Comparison of ENCODE assay signal across 26 mouse cellular contexts in the genomic region with DNA sequence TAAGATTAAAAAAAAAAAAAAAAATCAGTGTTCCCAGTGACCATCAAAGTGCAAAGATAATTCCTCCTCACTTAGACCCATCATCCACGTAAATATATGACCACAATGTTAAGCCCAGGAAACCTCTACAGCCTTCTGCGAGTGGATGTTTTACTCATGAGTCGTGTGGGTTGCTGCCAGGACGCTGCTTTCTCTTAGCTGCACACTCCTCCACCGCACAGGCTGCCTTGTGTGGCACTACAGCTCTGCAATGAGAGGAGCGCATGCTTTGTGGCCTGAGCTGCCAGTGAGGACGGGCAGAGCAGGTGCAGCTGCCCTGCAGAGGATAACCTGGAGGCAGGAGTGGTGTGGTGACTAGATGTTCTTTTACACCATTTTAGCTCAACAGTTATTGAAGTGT.
"Had no signal": no experiment of that assay in that cellular context is flagged by ENCODE, and none has a peak within 500 bp of the region (broad histone marks: within the 10 kb centered on the region; RNA-seq: fewer than 3 reads in every experiment).

No protein-coding gene starts in this region.

- H3K27me3 ChIP-seq: heart, embryonic 15.5 days; hindbrain, embryonic 13.5 days; hindbrain, embryonic 15.5 days; kidney, embryonic 15.5 days; limb, embryonic 13.5 days; limb, embryonic 15.5 days had no signal

- H3K4me1 ChIP-seq: hindbrain, embryonic 15.5 days; limb, embryonic 15.5 days had no signal

- ATAC-seq: hindbrain, postnatal 0 days; intestine, embryonic 16.5 days; liver, embryonic 12.5 days had no signal

- H3K27ac ChIP-seq: heart, adult 2 months; heart, embryonic 13.5 days; heart, embryonic 15.5 days; hindbrain, embryonic 13.5 days; hindbrain, embryonic 15.5 days; hindbrain, postnatal 0 days; kidney, embryonic 15.5 days; kidney, postnatal 0 days; limb, embryonic 13.5 days; limb, embryonic 15.5 days; liver, embryonic 12.5 days; liver, embryonic 14.5 days had no signal

- H3K4me3 ChIP-seq: heart, adult 2 months; heart, embryonic 13.5 days; heart, embryonic 15.5 days; hindbrain, embryonic 13.5 days; hindbrain, embryonic 15.5 days; kidney, embryonic 15.5 days; limb, embryonic 13.5 days; limb, embryonic 15.5 days; liver, embryonic 12.5 days had no signal

- DNase-seq: gastrocnemius, postnatal 14 days; gastrocnemius, postnatal 36 days; heart, adult 11 months; heart, adult 2 months; heart, postnatal 14 days; heart, postnatal 36 days; kidney, adult 11 months; kidney, adult 2 months; kidney, adult 9 months; kidney, postnatal 14 days; kidney, postnatal 36 days; layer of hippocampus, adult 9-11 months; layer of hippocampus, postnatal 36 days; left cerebral cortex, postnatal 4 days had no signal
